Mouse (Mus musculus) spleen, adult 2 months (tissue): ENCODE measurements around the gene Lypd6. TPM values are rescaled to one million over a fixed set of nuclear protein-coding genes. Genes with fewer than 3 reads are reported as not detected.

Experiments used
- DNase-seq, 2 experiments: peaks; one replicate each; pipeline versions ENCODE4 v3.0.0 to v3.0.0-alpha.2; 2012 to 2021; ENCODE audit warnings: low spot score in 2 of 2, low read depth in 1 of 2
- H3K27ac ChIP-seq: fragments of 200-500 bp; 2 replicates; pipeline ENCODE4 v1.5.1; 2012; ENCODE audit warnings: low read length, inconsistent platforms; ENCODE audit not compliant: insufficient read depth
- H3K27me3 ChIP-seq: fragments of 200-500 bp; 2 replicates; pipeline ENCODE4 v1.6.1; 2012; ENCODE audit warnings: mild to moderate bottlenecking, moderate library complexity, low read length, inconsistent platforms; ENCODE audit not compliant: control insufficient read depth, insufficient read depth
- H3K36me3 ChIP-seq: fragments of 200-500 bp; 2 replicates; pipeline ENCODE4 v1.6.1; 2012; ENCODE audit warnings: mild to moderate bottlenecking, low read length, inconsistent platforms; ENCODE audit not compliant: control insufficient read depth, insufficient read depth
- H3K4me1 ChIP-seq: fragments of 200-500 bp; 2 replicates; pipeline ENCODE4 v1.6.1; 2011; ENCODE audit warnings: inconsistent platforms; ENCODE audit not compliant: control insufficient read depth, insufficient read depth, insufficient read length
- H3K4me3 ChIP-seq: fragments of 200-500 bp; 2 replicates; pipeline ENCODE4 v1.5.1; 2011; ENCODE audit warnings: mild to moderate bottlenecking, inconsistent platforms; ENCODE audit not compliant: insufficient read depth, insufficient read length; ENCODE audit errors: extremely low read depth
- CTCF ChIP-seq: fragments of 200-500 bp; IDR thresholded peaks from 2 replicates; pipeline ENCODE4 v1.5.1; 2011; ENCODE audit warnings: mild to moderate bottlenecking, inconsistent platforms; ENCODE audit not compliant: insufficient read depth, insufficient read length, insufficient replicate concordance; ENCODE audit errors: extremely low read depth
- POLR2A ChIP-seq: fragments of 200-500 bp; IDR thresholded peaks from 2 replicates; pipeline ENCODE4 v1.6.1; 2011; ENCODE audit warnings: low read depth, low read length, inconsistent platforms
- WGBS: fragments of 180-500 bp; shearing (Covaris S2); methylation state at CpG from one replicate; pipeline ENCODE4 v1.1.7; 2018; 5-methylcytosine and 5-hydroxymethylcytosine counted together
- polyA plus RNA-seq: library from polyadenylated mRNA; depleted of rRNA; stranded (reverse); fragments of >200 nt; gene quantifications from 2 replicates; pipeline ENCODE4 v1.2.3, GENCODE M21; 2012

The Lypd6 gene
- polyA plus RNA-seq, 1 experiment = 0.78 TPM

DNA sequence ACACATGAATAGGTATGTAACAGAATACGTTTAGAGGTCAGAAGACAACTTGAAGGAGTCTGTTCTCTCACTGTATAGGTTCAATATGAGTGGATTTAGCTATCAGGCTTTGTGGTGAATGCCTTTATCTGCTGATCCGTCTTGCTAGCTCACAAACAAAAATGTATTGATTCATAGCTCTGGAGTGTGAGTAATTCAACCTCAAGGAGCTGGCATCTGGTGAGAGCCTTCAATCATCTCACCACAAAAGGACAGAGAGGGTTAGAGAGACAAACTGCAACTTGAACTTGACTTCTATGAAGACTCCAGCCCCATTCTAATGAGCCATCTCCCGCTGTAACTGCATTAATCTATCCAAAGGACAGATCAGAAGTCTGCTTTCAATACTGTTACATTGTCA lies 40.6 kb downstream of the Lypd6 start:
- no peaks in the 10 kb centered on the region for H3K36me3 ChIP-seq
- H3K27me3 ChIP-seq = no peaks in the 10 kb centered on the region
- H3K4me3 ChIP-seq = no peak overlapping the region
- no peak overlapping the region for H3K27ac ChIP-seq
- TF ChIP-seq POLR2A = no peak
- no peak for TF ChIP-seq CTCF
- H3K4me1 ChIP-seq = no peaks in the 10 kb centered on the region
- 80% methylated on average over 3 of the region's 3 CpGs for WGBS
- DNase-seq = no peak

DNA sequence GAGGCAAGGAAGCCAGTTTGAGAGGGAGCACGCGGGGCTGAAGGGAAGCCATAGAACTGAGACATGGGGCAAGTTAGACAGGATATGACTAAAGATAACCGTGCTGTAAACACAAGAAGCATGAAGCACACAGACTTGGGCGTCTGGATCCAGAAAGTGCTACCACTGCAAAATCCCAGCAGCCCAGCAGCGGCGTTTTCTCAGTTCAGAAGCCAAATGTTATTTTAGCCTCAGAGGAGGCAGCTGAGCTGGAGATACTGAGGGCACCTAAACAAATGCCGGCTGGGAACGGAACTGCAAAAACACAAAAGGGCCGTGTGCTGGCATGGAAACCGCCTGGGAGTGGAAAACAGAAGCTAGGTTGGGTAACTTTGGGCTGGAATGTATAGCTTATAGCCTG lies 43.9 kb downstream of the Lypd6 start:
- no peak overlapping the region for H3K4me3 ChIP-seq
- no peaks in the 10 kb centered on the region for H3K36me3 ChIP-seq
- 66% methylated on average over 10 of the region's 10 CpGs for WGBS
- no peak for TF ChIP-seq POLR2A
- TF ChIP-seq CTCF = no peak
- DNase-seq = no peak
- no peaks in the 10 kb centered on the region for H3K4me1 ChIP-seq
- no peaks in the 10 kb centered on the region for H3K27me3 ChIP-seq
- no peak overlapping the region for H3K27ac ChIP-seq

DNA sequence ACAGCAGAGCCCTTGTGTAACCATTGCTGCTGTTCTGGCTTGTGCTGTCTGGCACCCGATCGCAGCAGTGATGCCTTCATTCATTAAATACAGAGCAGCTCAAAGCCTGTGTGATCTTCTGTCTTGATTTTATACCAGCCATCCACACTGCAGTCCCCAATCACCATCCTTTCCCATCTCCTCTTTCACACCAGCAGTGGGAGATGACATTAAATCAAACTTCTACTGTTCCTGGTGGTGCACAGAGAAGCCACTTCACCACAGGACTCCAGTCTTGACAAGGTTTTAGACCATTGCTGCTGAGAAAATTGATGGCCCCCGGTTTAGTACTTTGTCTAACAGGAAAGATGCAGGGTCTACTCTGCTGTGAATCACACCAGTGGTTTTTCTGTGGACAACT lies 44.9 kb downstream of the Lypd6 start:
- Histone ChIP-seq H3K36me3 (no peaks in the 10 kb centered on the region), H3K27me3 (no peaks in the 10 kb centered on the region), H3K27ac (no peak overlapping the region), H3K4me3 (no peak overlapping the region), H3K4me1 (no peaks in the 10 kb centered on the region)
- TF ChIP-seq POLR2A (no peak), CTCF (no peak)
- WGBS = 80% methylated on average over 3 of the region's 3 CpGs
- DNase-seq = no peak

DNA sequence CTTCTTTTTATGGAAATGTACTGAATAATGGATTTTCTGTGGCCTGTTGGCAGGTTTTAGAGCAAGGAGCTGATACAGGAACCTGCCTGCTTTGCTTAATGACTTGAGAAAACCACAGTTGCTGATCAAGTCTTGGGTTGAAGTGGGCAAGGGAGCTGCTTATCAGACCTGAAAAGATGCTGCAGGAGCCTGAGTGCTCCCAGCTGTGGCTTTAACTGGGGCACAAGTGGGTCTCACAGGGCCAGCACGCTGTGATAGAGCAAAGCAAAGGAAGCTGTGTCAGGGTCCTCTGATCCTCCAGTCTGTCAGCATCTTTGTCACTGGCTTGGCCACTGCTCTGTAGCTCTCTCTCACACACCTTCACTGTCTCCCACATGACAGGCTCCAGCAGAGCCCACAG lies 45.4 kb downstream of the Lypd6 start:
- H3K4me1 ChIP-seq = no peaks in the 10 kb centered on the region
- no peak overlapping the region for H3K4me3 ChIP-seq
- no peaks in the 10 kb centered on the region for H3K36me3 ChIP-seq
- no peak for DNase-seq
- H3K27me3 ChIP-seq = no peaks in the 10 kb centered on the region
- H3K27ac ChIP-seq = no peak overlapping the region
- WGBS = 56% methylated on average over 1 of the region's 1 CpGs
- TF ChIP-seq CTCF (no peak), POLR2A (no peak)

DNA sequence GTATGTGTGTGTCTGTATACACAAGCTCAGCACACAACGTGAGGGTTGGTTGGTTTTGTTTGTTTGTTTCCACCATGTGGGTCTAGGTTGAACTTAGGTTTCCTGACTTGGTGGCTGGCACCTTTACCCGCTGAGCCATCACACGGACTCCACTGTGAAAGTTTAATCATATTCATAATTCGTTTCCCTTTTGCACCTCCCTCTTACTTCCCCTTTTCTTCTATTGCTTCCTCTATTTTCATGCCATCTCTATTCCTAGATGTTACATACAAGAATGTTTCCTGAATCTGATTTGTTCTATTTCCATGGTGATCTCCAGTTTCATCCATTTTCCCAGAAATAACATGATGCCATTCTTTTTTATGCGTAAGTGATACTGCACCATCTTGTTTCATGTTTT lies 46.2 kb downstream of the Lypd6 start:
- Histone ChIP-seq H3K4me3 (no peak overlapping the region), H3K4me1 (no peaks in the 10 kb centered on the region), H3K27me3 (no peaks in the 10 kb centered on the region), H3K36me3 (no peaks in the 10 kb centered on the region), H3K27ac (no peak overlapping the region)
- TF ChIP-seq CTCF = no peak
- no peak for TF ChIP-seq POLR2A
- WGBS = 30% methylated on average over 5 of the region's 5 CpGs
- no peak for DNase-seq

DNA sequence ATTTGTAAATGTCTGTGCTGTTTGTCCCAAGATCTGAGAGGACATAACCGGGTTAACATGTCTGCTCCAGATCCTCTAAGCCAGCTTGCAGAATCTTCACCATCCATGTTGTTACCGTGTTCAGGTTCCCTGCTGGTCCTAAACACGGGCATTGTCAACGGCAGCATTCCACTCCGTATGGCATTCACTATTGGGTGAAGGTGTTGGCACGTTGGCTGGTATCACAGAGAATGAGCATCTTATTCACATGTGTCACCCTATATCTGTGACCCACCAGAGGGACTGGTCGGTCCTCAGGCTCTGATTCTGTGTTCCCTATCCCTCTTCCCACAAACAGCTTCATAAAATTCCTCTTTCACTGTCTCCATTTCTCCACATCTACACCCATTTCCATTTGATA lies 52.9 kb downstream of the Lypd6 start:
- no peak overlapping the region for H3K27ac ChIP-seq
- DNase-seq = no peak
- 89% methylated on average over 7 of the region's 7 CpGs for WGBS
- no peaks in the 10 kb centered on the region for H3K4me1 ChIP-seq
- H3K27me3 ChIP-seq = no peaks in the 10 kb centered on the region
- H3K36me3 ChIP-seq = no peaks in the 10 kb centered on the region
- no peak overlapping the region for H3K4me3 ChIP-seq
- TF ChIP-seq POLR2A (no peak), CTCF (no peak)

DNA sequence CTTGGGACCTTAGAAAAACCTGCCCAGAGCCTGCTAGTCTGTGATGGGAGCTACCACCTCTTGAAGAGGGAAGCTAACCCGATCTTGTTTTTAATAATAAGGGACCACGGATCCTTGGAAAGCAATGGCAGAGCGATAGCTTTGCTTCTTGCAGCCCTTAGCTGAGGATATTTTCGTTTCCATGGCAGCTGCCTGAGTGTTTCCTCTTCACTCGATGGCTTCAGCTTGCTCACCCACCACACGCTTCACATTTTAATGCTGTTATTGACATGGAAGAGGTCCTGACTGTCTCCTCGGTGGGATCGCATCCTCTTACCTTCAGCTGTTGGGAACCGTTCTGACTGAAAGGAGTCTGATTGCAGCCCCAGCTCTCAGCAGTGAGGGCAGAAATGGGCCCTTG lies 54.6 kb downstream of the Lypd6 start:
- H3K4me1 ChIP-seq = no peaks in the 10 kb centered on the region
- no peak overlapping the region for H3K27ac ChIP-seq
- WGBS = 80% methylated on average over 9 of the region's 9 CpGs

DNA sequence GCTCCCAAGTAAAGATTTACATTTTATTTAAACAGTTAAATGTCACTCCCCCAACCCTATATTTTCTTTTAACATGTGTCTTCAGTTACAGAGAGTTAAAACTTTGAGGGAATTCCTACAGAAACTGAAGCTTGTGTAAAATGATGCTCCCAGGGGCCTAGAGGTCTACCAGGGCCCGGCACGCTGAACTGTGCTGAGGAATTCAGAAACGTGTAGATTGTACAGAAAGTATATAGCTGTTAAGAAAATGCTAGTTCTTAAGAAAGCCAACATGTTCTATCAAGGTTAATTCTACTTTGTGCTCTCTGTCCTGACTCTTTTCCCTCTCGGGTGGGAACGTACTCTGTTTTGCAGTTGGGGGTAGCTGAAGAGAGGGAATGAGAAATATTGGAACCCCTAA lies 57.1 kb downstream of the Lypd6 start:
- DNase-seq = no peak
- H3K27ac ChIP-seq = no peak overlapping the region
- H3K27me3 ChIP-seq = no peaks in the 10 kb centered on the region
- no peak for TF ChIP-seq POLR2A
- no peak overlapping the region for H3K4me3 ChIP-seq
- no peaks in the 10 kb centered on the region for H3K4me1 ChIP-seq
- WGBS = 90% methylated on average over 5 of the region's 5 CpGs
- no peaks in the 10 kb centered on the region for H3K36me3 ChIP-seq

More for the DNA sequence above, 54.6 kb downstream of the Lypd6 start:
- TF ChIP-seq CTCF (no peak), POLR2A (no peak)
- Histone ChIP-seq H3K4me3 (no peak overlapping the region), H3K27me3 (no peaks in the 10 kb centered on the region), H3K36me3 (no peaks in the 10 kb centered on the region)
- DNase-seq = no peak
